Mouse (Mus musculus) layer of hippocampus, adult 11-12 months (tissue): Measurements from ENCODE around the gene Creb3l4.
A peak's percentile ranks its signal among the peaks of the same experiment; 100 is the strongest.
"Not testable (repeated sequence)": the region's sequence is repeated elsewhere in the genome, so short reads cannot be mapped to it uniquely, and the experiment has no call there.

Source experiments
- DNase-seq: peaks from one replicate; pipeline ENCODE4 v3.0.0; 2022; ENCODE audit warnings: low spot score

Gene Creb3l4

DNA sequence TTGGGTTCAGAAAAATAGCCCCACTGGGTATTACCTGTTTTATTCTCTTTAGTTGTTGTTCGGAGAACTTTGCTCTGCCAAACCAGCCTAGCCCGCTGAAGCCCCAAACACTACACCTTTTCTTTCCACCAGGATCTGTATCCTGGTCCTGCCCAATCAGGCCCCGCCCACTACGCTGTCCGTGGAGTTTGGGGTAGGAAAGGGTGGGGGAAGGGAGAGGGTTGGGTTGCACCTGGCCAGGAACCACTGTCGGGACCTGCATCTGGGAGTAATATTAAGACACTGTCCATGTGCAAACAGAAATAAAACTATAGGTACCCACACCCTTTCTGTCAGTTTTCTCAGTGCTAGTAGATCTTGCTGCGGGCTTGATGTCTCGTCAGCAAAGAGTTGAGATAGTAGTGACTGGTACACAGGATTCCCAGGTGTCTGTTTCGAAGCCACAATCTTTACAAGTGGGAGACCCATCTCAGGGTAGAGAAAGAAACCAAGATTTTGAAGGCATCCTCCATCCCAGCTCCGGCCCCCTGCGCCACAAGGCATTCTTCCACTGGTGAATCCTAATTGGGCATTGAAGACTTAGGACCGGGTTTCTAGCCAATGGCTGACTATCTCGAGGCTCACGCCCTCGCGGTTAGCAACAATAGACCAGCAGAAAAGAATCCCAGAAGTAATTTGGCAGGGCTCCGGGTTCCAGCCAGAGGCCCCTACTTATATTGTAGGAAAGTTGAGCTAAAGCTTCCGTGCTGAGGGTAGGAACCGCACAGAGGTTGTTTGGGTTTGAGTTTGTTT, at the start of gene Creb3l4:
Creb3l4 (minus strand) TSS at position 529 of the 792 bp plus-strand sequence.
- DNase-seq: no peak

- peak; percentile 100 for DNase-seq
These were observed 49.3 kb upstream of the Creb3l4 start, which contains the start of gene Gatad2b for GRCm38 (mm10) chr3:90292345-90293275. Gene Gatad2b (plus strand): TSS chr3:90293178.

GRCm38 (mm10) chr3:90291982-90292344, 48.7 kb upstream of the Creb3l4 start:
- DNase-seq: no peak

- DNase-seq: no peak
These were observed 47.3 kb upstream of the Creb3l4 start for GRCm38 (mm10) chr3:90290602-90291001.

- not testable (repeated sequence) for DNase-seq
These were observed 46.1 kb upstream of the Creb3l4 start for GRCm38 (mm10) chr3:90289403-90289802.

DNA sequence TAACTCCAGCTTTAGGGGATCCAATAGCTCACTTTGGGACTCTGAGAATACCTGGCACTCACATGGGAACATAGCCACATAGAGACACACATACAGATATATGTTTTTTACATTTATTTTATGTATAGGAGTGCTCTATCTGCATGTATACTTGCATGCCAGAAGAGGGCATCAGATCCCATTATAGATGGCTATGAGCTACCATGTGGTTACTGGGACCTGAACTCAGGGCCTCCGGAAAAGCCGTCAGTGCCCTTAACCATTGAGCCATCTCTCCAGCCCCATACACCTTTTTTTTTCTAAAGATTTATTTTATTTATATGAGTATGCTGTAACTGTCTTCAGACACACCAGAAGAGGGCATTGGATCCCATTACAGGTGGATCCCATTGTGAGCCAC, 40.8 kb upstream of the Creb3l4 start:
- no peak for DNase-seq

DNA sequence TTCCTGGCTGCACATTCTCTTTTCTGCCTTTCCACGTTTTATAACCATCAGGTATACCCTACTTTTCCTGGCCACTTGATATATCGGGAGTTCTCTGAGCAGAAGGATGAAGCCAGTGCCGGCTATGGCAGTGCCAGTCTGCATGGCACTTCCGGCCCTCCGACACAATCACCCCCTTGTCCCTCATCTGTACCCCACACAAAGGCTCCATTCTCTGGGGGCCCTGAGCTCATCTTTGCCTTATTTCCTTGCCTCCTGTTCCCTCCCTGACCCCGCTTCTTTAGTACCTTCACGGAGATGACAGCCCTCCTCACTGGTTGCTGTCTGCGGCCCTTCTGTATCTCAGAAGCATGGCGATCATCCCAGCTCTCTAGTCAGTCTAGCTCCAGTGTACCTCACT, 37.4 kb upstream of the Creb3l4 start:
- DNase-seq: peak; percentile 43

GRCm38 (mm10) chr3:90279743-90280142, 36.4 kb upstream of the Creb3l4 start:
- DNase-seq: no peak

- no peak for DNase-seq
These were observed 35.9 kb upstream of the Creb3l4 start for GRCm38 (mm10) chr3:90279216-90279615.

DNA sequence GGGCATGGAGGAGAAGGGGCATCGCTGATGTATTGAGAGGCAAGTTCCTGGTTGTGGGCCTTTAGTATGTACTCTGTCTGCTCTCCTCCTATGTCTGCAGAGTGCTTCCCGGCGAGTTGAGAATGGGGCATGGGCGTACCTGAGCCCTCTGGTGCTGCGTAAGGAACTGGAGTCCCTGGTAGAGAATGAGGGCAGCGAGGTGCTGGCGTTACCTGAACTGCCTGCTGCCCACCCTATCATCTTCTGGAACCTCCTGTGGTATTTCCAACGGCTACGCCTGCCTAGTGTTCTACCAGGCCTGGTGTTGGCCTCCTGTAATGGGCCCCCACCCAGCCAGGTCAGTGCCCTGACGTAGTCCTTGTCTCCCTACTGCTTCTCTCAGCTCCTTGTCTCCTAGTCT, 34.9 kb upstream of the Creb3l4 start:
- DNase-seq: no peak

DNA sequence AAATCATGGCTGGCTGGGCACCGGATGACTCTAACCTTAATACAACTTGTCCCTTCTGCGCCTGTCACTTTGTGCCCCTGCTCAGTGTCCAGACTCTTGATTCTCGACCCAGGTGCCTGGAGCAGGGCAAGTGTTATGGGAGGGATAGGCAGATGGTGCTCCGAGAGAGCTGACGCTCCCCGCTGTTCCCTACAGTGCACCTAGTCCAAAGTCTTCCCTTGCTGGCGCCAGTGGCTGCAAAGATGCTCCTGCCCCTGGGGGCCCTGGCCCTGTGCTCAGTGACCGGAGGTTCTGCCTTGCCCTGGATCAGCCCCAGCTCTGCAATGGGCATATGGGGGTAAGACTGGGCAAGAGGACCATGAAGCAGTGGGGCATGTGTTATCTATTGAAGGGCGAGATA, 34.5 kb upstream of the Creb3l4 start:
- no peak for DNase-seq

- DNase-seq: no peak
These were observed 33.5 kb upstream of the Creb3l4 start for GRCm38 (mm10) chr3:90276858-90277257.

DNA sequence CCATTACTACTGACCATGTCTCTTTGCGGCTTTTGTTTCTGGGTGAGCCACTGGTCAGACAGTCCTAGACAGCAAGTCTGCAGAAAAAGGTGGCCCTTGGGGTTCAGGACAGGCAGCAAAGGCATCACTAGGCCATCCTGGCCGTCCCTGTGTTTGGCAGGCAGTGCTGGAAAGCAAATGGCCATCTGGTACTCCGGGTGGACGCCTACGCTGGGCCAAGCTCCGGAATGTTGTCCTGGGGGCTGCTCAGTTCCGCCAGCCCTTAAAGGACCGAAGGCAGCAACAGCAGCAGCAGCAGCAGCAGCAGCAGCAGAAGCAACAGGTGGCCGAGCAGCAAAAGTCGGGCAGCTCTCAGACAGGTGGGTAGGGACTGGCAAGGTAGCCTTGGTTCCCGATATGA, 32.0 kb upstream of the Creb3l4 start:
- DNase-seq: no peak

DNA sequence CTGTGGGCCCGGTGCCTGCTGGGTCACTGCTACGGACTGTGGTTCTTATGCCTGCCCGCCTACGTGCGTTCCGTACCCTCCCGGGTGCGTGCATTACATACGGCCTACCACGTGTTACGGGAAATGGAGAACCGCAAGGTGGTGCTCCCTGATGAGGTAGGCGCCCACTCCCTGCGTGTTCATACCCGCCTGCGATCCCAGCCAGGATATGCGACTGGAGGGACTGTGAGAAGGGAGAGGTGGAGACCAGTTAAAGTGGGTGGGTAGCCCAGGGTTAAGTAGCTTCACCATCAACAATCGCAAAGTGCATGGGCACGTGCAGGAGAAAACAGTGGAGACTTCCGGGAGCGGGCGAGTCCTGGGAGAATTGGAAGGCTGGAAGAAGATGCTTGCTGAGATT, 30.5 kb upstream of the Creb3l4 start:
- no peak for DNase-seq

- DNase-seq: no peak
These were observed 28.9 kb upstream of the Creb3l4 start for GRCm38 (mm10) chr3:90272170-90272569.

DNA sequence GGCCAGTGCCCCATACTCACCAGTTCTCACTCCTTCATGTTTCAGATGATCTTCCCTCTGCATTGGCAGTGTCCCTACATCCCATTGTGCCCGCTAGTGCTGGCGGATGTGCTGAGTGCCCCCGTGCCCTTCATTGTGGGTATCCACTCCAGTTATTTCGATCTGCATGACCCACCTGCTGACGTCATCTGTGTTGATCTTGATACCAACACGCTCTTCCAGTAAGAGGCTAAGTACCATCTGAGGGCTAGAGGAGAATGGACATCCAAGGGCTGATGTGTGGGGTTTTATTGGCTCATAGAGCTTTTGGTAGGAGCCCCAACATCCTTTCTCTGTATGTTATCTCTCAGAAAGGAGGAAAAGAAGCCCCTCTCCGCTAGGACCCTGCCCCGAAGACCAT, 27.5 kb upstream of the Creb3l4 start:
- DNase-seq: no peak

DNA sequence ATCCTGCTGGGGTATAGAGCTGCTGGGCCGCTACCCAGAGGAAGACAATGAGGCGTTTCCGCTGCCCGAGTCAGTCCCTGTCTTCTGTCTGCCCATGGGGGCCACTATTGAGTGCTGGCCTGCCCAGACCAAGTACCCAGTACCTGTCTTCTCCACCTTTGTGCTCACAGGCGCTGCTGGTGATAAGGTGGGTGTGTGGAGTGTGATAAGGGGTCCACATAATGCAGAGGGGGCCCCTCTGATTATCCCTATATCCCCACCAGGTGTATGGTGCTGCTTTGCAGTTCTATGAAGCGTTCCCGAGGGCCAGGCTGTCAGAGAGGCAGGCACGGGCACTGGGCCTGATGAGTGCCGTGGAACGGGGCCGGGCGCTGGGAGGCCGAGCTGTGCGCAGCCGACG, 25.7 kb upstream of the Creb3l4 start:
- DNase-seq: no peak

DNA sequence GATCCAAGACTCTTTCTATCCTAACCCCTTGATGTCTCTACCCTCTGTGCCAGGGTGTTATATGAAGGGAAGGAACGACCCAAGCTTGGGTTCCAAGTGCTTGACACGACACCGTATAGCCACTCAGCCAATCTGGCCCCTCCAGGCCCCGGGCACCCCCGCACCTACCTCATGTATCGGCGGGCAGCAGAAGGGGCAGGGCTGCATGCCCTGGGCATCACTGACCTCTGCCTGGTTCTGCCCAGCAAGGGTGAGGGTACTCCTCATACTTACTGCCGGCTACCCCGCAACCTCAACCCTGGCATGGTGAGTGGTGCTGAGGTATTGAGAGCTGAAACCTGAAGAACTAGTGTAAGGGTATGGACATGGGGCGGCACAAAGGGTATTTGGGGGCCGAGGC, 24.9 kb upstream of the Creb3l4 start:
- DNase-seq: no peak

DNA sequence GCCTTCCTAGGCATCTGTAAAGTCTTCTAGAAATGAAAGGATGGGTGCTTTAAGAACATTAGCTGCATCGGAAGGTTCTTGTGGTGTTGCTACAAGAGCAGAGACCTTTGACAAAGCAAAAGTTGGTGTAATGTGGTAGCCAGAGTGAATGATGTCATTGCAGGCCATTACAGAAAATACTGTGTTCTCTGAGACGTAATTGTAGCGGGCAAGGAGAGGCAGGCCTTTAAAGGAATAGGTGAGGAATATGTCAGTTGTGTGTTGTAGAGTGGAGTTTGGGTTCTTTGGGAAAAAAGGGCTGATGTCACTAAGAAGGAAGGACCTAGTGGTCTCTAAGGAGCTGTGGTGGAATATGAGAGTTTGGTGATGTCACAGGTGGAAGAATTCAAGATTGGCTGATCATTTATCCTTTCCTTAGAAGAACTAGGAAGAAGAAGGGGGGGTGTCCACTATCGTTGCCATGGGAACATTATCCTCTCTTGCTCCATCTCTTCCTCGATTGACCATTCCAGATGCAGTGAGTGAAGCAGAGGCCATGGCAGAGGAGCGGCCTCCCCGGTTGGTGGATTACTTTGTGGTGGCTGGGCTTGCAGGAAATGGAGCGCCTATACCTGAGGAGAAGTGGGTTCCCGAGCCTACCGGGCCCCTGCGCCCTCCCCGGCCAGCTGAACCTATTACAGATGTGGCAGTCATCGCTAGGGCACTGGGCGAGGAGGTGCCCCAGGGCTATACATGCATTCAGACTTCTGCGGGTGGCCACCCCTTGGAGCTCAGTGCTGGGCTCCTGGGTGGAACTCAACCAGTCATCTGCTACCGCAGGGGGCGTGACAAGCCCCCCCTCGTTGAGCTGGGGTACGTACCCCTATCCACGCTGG, 23.8 kb upstream of the Creb3l4 start:
- no peak for DNase-seq

- DNase-seq: no peak
These were observed 22.8 kb upstream of the Creb3l4 start for GRCm38 (mm10) chr3:90265932-90266741.
